Mouse (Mus musculus): Measurements from ENCODE around the gene Ldb2. TPM values are rescaled to one million over a fixed set of nuclear protein-coding genes. Genes with fewer than 3 reads are reported as not detected.

Ldb2 gene
- polyA plus RNA-seq, 2 experiments: 59.5 to 64.4 TPM

DNA sequence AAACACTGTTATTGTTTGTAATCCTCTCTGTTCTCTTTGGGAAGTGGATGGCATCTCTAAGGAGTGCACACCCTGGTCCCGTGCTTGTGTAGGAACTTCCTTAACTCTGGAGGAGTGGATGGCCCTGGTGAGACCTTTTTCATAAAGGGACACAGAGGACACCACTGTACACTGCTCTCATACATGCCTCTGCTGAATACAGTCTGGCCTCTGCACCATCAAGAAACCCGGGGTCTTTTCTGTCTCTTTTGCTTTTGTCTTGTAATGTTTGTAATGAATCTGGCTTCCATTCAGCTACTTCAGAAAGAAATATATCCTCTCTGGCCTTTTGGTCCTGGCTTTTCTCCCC is 152.7 kb downstream of the Ldb2 start:
- WGBS: 83% methylated on average over 2 of the region's 2 CpGs
- no peak for DNase-seq (ENCODE audit: low spot score)
- ATAC-seq (ENCODE audit: low FRiP score, low read depth): no peak

DNA sequence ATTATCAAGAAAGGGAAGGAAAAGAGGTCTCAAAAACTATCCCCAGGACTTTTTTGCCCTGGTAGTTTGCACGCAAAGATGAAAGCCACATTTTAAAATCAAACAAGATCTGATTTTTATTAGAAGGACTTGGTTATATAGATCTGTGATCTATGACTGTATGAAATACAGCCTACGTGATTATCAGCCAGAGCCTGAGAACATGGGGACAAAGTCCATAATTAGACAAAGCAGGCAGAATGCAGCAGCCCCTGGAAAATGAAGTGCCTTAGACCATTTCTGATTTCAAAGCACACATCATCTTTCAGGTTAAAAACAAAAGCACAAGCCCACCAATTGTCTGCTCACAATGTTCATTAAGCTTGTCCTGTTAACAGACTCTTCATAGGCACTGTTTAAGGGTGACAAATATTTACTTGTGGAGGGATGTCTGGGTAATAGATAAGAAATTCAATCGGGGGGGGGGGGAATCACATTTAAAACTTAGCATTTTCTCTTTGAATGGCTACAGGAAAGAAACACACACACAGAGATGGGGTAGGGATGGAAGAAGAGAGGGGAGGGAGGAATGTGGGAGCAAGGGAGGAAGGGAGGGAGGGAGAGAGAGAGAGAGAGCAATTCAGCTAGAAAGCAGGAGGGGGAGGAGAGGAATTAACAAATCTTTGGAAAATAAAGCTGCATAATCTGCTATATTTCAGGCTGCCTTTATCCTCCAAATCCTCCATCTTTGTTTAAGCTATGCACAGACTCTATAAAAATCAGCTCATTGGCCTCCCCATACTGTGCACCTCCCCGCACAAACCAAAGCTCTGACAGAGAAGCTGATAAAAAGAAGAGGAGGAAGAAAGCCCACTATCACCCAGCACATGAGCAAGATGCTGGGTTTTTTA is 153.3 kb downstream of the Ldb2 start:
- Histone ChIP-seq H3K27me3 (ENCODE audit: control insufficient read depth, insufficient read depth, low read length) (no peaks in the 10 kb centered on the region), H3K9me3 (ENCODE audit: control insufficient read depth, low read length) (no peaks in the 10 kb centered on the region), H3K4me2 (replicated peaks; ENCODE audit: low read depth, low read length, severe bottlenecking) (no peak overlapping the region), H3K27ac (replicated peaks; ENCODE audit: low read depth, low read length) (no peak overlapping the region), H3K4me1 (ENCODE audit: control insufficient read depth, insufficient read depth, low read length) (no peaks in the 10 kb centered on the region; the same call in 1 of the 2 replicates), H3K4me3 (replicated peaks; ENCODE audit: low read length) (no peak overlapping the region), H3K36me3 (ENCODE audit: control insufficient read depth, insufficient read depth, low read length) (no peaks in the 10 kb centered on the region), H3K9ac (ENCODE audit: low read depth, low read length, severe bottlenecking) (no peak overlapping the region)
- ATAC-seq (ENCODE audit: low FRiP score, low read depth) (no peak), DNase-seq (ENCODE audit: low spot score) (no peak)
- WGBS: 69% methylated on average over 4 of the region's 4 CpGs
- TF ChIP-seq POLR2A (IDR thresholded peaks at IDR 0.05; ENCODE audit: borderline replicate concordance, extremely low read depth, insufficient read depth, insufficient read length): no peak

More for the DNA sequence above, 152.7 kb downstream of the Ldb2 start:
- no peaks in the 10 kb centered on the region for H3K27me3 ChIP-seq (ENCODE audit: control insufficient read depth, insufficient read depth, low read length)
- no peak overlapping the region for H3K4me2 ChIP-seq (replicated peaks; ENCODE audit: low read depth, low read length, severe bottlenecking)
- no peak overlapping the region for H3K27ac ChIP-seq (replicated peaks; ENCODE audit: low read depth, low read length)
- no peaks in the 10 kb centered on the region for H3K9me3 ChIP-seq (ENCODE audit: control insufficient read depth, low read length)
- no peak for TF ChIP-seq POLR2A (IDR thresholded peaks at IDR 0.05; ENCODE audit: borderline replicate concordance, extremely low read depth, insufficient read depth, insufficient read length)
- H3K4me3 ChIP-seq (replicated peaks; ENCODE audit: low read length): no peak overlapping the region
- H3K36me3 ChIP-seq (ENCODE audit: control insufficient read depth, insufficient read depth, low read length): no peaks in the 10 kb centered on the region
- no peak overlapping the region for H3K9ac ChIP-seq (ENCODE audit: low read depth, low read length, severe bottlenecking)
- no peaks in the 10 kb centered on the region; the same call in 1 of the 2 replicates for H3K4me1 ChIP-seq (ENCODE audit: control insufficient read depth, insufficient read depth, low read length)

GRCm38 (mm10) chr5:44643079-44643478 is 156.4 kb downstream of the Ldb2 start:
- 90% methylated on average over 3 of the region's 3 CpGs for WGBS
- no peaks in the 10 kb centered on the region for H3K9me3 ChIP-seq (ENCODE audit: control insufficient read depth, low read length)
- no peak for TF ChIP-seq POLR2A (IDR thresholded peaks at IDR 0.05; ENCODE audit: borderline replicate concordance, extremely low read depth, insufficient read depth, insufficient read length)

DNA sequence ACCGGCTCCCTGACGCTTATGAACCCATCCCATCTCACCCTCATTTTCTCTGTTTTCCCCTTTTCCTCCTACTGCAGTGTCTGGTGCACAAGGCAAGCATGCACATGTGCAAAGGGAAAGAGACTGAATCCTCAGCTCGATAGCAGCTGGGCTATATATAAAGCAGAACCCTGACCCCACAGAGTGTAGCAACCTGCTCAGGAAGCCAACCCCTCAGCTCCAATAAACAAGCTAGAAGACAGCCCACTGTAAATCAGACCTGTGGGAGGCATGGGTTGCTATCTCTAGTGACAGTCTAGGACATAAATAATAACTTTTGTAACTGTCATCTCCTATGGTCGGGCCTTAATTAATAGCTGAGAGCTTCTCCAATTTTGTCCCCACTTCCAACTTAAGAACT is 158.4 kb downstream of the Ldb2 start:
- Histone ChIP-seq H3K36me3 (ENCODE audit: control insufficient read depth, insufficient read depth, low read length) (no peaks in the 10 kb centered on the region), H3K4me2 (replicated peaks; ENCODE audit: low read depth, low read length, severe bottlenecking) (no peak overlapping the region), H3K27ac (replicated peaks; ENCODE audit: low read depth, low read length) (no peak overlapping the region), H3K9me3 (ENCODE audit: control insufficient read depth, low read length) (no peaks in the 10 kb centered on the region), H3K4me3 (replicated peaks; ENCODE audit: low read length) (no peak overlapping the region), H3K9ac (ENCODE audit: low read depth, low read length, severe bottlenecking) (no peak overlapping the region), H3K27me3 (ENCODE audit: control insufficient read depth, insufficient read depth, low read length) (no peaks in the 10 kb centered on the region), H3K4me1 (ENCODE audit: control insufficient read depth, insufficient read depth, low read length) (no peaks in the 10 kb centered on the region)
- ATAC-seq (ENCODE audit: low FRiP score, low read depth) (no peak), DNase-seq (ENCODE audit: low spot score) (no peak)
- TF ChIP-seq POLR2A (IDR thresholded peaks at IDR 0.05; ENCODE audit: borderline replicate concordance, extremely low read depth, insufficient read depth, insufficient read length): no peak
- 65% methylated on average over 4 of the region's 4 CpGs for WGBS

More at GRCm38 (mm10) chr5:44643079-44643478, 156.4 kb downstream of the Ldb2 start:
- ATAC-seq (ENCODE audit: low FRiP score, low read depth) (no peak), DNase-seq (ENCODE audit: low spot score) (no peak)
- H3K27me3 ChIP-seq (ENCODE audit: control insufficient read depth, insufficient read depth, low read length): no peaks in the 10 kb centered on the region
- H3K4me3 ChIP-seq (replicated peaks; ENCODE audit: low read length): no peak overlapping the region
- H3K9ac ChIP-seq (ENCODE audit: low read depth, low read length, severe bottlenecking): no peak overlapping the region
- H3K27ac ChIP-seq (replicated peaks; ENCODE audit: low read depth, low read length): no peak overlapping the region
- H3K4me2 ChIP-seq (replicated peaks; ENCODE audit: low read depth, low read length, severe bottlenecking): no peak overlapping the region
- H3K4me1 ChIP-seq (ENCODE audit: control insufficient read depth, insufficient read depth, low read length): no peaks in the 10 kb centered on the region
- no peaks in the 10 kb centered on the region for H3K36me3 ChIP-seq (ENCODE audit: control insufficient read depth, insufficient read depth, low read length)

DNA sequence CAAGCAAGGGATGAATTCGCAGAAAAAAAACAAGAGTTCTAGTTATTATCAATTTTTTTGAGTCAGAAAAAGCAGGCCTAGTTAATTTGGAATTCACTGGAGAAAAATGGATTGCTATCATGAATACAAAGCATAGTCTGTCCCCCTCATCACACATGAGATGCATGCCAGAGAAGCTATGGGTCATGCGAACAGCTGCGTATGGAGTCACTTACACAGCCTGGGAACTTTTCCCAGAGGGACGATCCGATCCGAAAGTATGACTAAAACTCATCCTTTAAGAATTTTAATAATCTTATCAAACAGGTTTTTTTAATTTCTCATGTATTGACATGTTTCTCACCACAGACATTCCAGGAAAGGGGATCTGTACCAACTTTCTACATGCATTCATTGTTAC is 163.9 kb downstream of the Ldb2 start:
- Histone ChIP-seq H3K27ac (replicated peaks; ENCODE audit: low read depth, low read length) (no peak overlapping the region), H3K4me1 (ENCODE audit: control insufficient read depth, insufficient read depth, low read length) (no peaks in the 10 kb centered on the region), H3K4me3 (replicated peaks; ENCODE audit: low read length) (no peak overlapping the region), H3K36me3 (ENCODE audit: control insufficient read depth, insufficient read depth, low read length) (no peaks in the 10 kb centered on the region), H3K9me3 (ENCODE audit: control insufficient read depth, low read length) (no peaks in the 10 kb centered on the region), H3K27me3 (ENCODE audit: control insufficient read depth, insufficient read depth, low read length) (no peaks in the 10 kb centered on the region), H3K9ac (ENCODE audit: low read depth, low read length, severe bottlenecking) (no peak overlapping the region), H3K4me2 (replicated peaks; ENCODE audit: low read depth, low read length, severe bottlenecking) (no peak overlapping the region)
- 66% methylated on average over 6 of the region's 6 CpGs for WGBS
- no peak for ATAC-seq (ENCODE audit: low FRiP score, low read depth)
- peak; percentile 52 for DNase-seq (ENCODE audit: low spot score)
- no peak for TF ChIP-seq POLR2A (IDR thresholded peaks at IDR 0.05; ENCODE audit: borderline replicate concordance, extremely low read depth, insufficient read depth, insufficient read length)

Data from limb, embryonic 14.5 days (tissue).